Mouse (Mus musculus): ENCODE results near the gene Macf1. TPM values are rescaled to one million over a fixed set of nuclear protein-coding genes. Genes with fewer than 3 reads are reported as not detected.
"Not testable (repeated sequence)": the region's sequence is repeated elsewhere in the genome, so short reads cannot be mapped to it uniquely, and the experiment has no call there.

The Macf1 gene
- polyA plus RNA-seq, 1 experiment from 2014 or later, result 61.5 TPM

GRCm38 (mm10) chr4:123653446-123653845 is 30.7 kb downstream of the Macf1 start:
- not testable (repeated sequence) for ATAC-seq (ENCODE audit: insufficient number of reproducible peaks, insufficient read depth, low FRiP score, low TSS enrichment, low read depth); H3K36me3 ChIP-seq
- 92% methylated on average over 5 of the region's 5 CpGs for WGBS

GRCm38 (mm10) chr4:123652130-123652529 is 32.0 kb downstream of the Macf1 start:
- Histone ChIP-seq H3K27ac (no peak overlapping the region), H3K27me3 (no peaks in the 10 kb centered on the region), H3K9me3 (no peaks in the 10 kb centered on the region), H3K4me2 (no peak overlapping the region), H3K4me1 (replicated peaks) (no peaks in the 10 kb centered on the region), H3K36me3 (0 out of 2 replicates have a peak, but pooled peaks cover 4% of the 10 kb centered on the region), H3K4me3 (replicated peaks) (no peak overlapping the region), H3K9ac (replicated peaks) (no peak overlapping the region)
- no peak for ATAC-seq (ENCODE audit: insufficient number of reproducible peaks, insufficient read depth, low FRiP score, low TSS enrichment, low read depth)
- WGBS, result 87% methylated on average over 3 of the region's 3 CpGs

More at GRCm38 (mm10) chr4:123653446-123653845, 30.7 kb downstream of the Macf1 start:
- H3K4me1 ChIP-seq (replicated peaks); H3K9me3 ChIP-seq; H3K27ac ChIP-seq; H3K27me3 ChIP-seq; H3K4me3 ChIP-seq (replicated peaks); H3K4me2 ChIP-seq; H3K9ac ChIP-seq (replicated peaks): not testable (repeated sequence)

- Histone ChIP-seq H3K4me2 (no peak overlapping the region), H3K36me3 (0 out of 2 replicates have a peak, but pooled peaks cover 8% of the 10 kb centered on the region), H3K9ac (replicated peaks) (no peak overlapping the region), H3K9me3 (no peaks in the 10 kb centered on the region), H3K27ac (no peak overlapping the region), H3K4me1 (replicated peaks) (no peaks in the 10 kb centered on the region), H3K4me3 (replicated peaks) (no peak overlapping the region), H3K27me3 (no peaks in the 10 kb centered on the region)
- no peak for ATAC-seq (ENCODE audit: insufficient number of reproducible peaks, insufficient read depth, low FRiP score, low TSS enrichment, low read depth)
- 83% methylated on average over 6 of the region's 6 CpGs for WGBS
Observed at GRCm38 (mm10) chr4:123649131-123649530, 35.0 kb downstream of the Macf1 start.

GRCm38 (mm10) chr4:123647668-123648067 is 36.5 kb downstream of the Macf1 start:
- no peaks in the 10 kb centered on the region for H3K9me3 ChIP-seq
- no peaks in the 10 kb centered on the region for H3K27me3 ChIP-seq
- H3K4me3 ChIP-seq (replicated peaks), result no peak overlapping the region
- 95% methylated on average over 4 of the region's 4 CpGs for WGBS
- no peak overlapping the region for H3K9ac ChIP-seq (replicated peaks)
- no peak for ATAC-seq (ENCODE audit: insufficient number of reproducible peaks, insufficient read depth, low FRiP score, low TSS enrichment, low read depth)
- H3K4me2 ChIP-seq, result no peak overlapping the region
- H3K36me3 ChIP-seq, result 0 out of 2 replicates have a peak, but pooled peaks cover 8% of the 10 kb centered on the region
- peaks cover 12% of the 10 kb centered on the region for H3K4me1 ChIP-seq (replicated peaks)
- H3K27ac ChIP-seq, result no peak overlapping the region

GRCm38 (mm10) chr4:123647109-123647508 is 37.1 kb downstream of the Macf1 start:
- no peaks in the 10 kb centered on the region for H3K9me3 ChIP-seq

GRCm38 (mm10) chr4:123645246-123645845 is 38.8 kb downstream of the Macf1 start:
- Histone ChIP-seq H3K4me2 (no peak overlapping the region), H3K9me3 (no peaks in the 10 kb centered on the region), H3K4me3 (replicated peaks) (no peak overlapping the region), H3K9ac (replicated peaks) (no peak overlapping the region), H3K27ac (no peak overlapping the region), H3K4me1 (replicated peaks) (peaks cover 13% of the 10 kb centered on the region), H3K27me3 (no peaks in the 10 kb centered on the region), H3K36me3 (0 out of 2 replicates have a peak, but pooled peaks cover 8% of the 10 kb centered on the region)
- 90% methylated on average over 3 of the region's 3 CpGs for WGBS
- ATAC-seq (ENCODE audit: insufficient number of reproducible peaks, insufficient read depth, low FRiP score, low TSS enrichment, low read depth), result no peak

More at GRCm38 (mm10) chr4:123647109-123647508, 37.1 kb downstream of the Macf1 start:
- 83% methylated on average over 2 of the region's 2 CpGs for WGBS
- no peak overlapping the region for H3K4me3 ChIP-seq (replicated peaks)
- H3K4me1 ChIP-seq (replicated peaks), result peaks cover 13% of the 10 kb centered on the region
- no peak overlapping the region for H3K27ac ChIP-seq
- no peak overlapping the region for H3K4me2 ChIP-seq
- 0 out of 2 replicates have a peak, but pooled peaks cover 8% of the 10 kb centered on the region for H3K36me3 ChIP-seq
- H3K9ac ChIP-seq (replicated peaks), result no peak overlapping the region
- H3K27me3 ChIP-seq, result no peaks in the 10 kb centered on the region
- ATAC-seq (ENCODE audit: insufficient number of reproducible peaks, insufficient read depth, low FRiP score, low TSS enrichment, low read depth), result no peak

GRCm38 (mm10) chr4:123643561-123643960 is 40.6 kb downstream of the Macf1 start:
- 92% methylated on average over 6 of the region's 6 CpGs for WGBS
- no peak overlapping the region for H3K27ac ChIP-seq

GRCm38 (mm10) chr4:123642877-123643276 is 41.3 kb downstream of the Macf1 start:
- Histone ChIP-seq H3K9me3 (no peaks in the 10 kb centered on the region), H3K4me2 (no peak overlapping the region), H3K4me3 (replicated peaks) (no peak overlapping the region), H3K27me3 (no peaks in the 10 kb centered on the region), H3K9ac (replicated peaks) (no peak overlapping the region), H3K4me1 (replicated peaks) (peaks cover 13% of the 10 kb centered on the region), H3K36me3 (peaks cover 8% of the 10 kb centered on the region; the same call in 1 of the 2 replicates), H3K27ac (0 out of 2 replicates have a peak overlapping the region, but pooled peaks have one; percentile 35)
- no peak for ATAC-seq (ENCODE audit: insufficient number of reproducible peaks, insufficient read depth, low FRiP score, low TSS enrichment, low read depth)
- 57% methylated on average over 5 of the region's 5 CpGs for WGBS

More at GRCm38 (mm10) chr4:123643561-123643960, 40.6 kb downstream of the Macf1 start:
- Histone ChIP-seq H3K4me1 (replicated peaks) (peaks cover 13% of the 10 kb centered on the region), H3K36me3 (0 out of 2 replicates have a peak, but pooled peaks cover 8% of the 10 kb centered on the region), H3K4me2 (no peak overlapping the region), H3K27me3 (no peaks in the 10 kb centered on the region), H3K9ac (replicated peaks) (no peak overlapping the region), H3K9me3 (no peaks in the 10 kb centered on the region), H3K4me3 (replicated peaks) (no peak overlapping the region)
- no peak for ATAC-seq (ENCODE audit: insufficient number of reproducible peaks, insufficient read depth, low FRiP score, low TSS enrichment, low read depth)

- Histone ChIP-seq H3K36me3 (no peaks in the 10 kb centered on the region; the same call in 1 of the 2 replicates), H3K4me1 (replicated peaks) (0 out of 2 replicates have a peak, but pooled peaks cover 5% of the 10 kb centered on the region), H3K4me2 (no peak overlapping the region), H3K27me3 (no peaks in the 10 kb centered on the region), H3K4me3 (replicated peaks) (no peak overlapping the region), H3K27ac (no peak overlapping the region), H3K9ac (replicated peaks) (no peak overlapping the region), H3K9me3 (no peaks in the 10 kb centered on the region)
- no peak for ATAC-seq (ENCODE audit: insufficient number of reproducible peaks, insufficient read depth, low FRiP score, low TSS enrichment, low read depth)
- WGBS, result 96% methylated on average over 6 of the region's 6 CpGs
Observed at GRCm38 (mm10) chr4:123637136-123637535, 47.0 kb downstream of the Macf1 start.

- WGBS, result 75% methylated on average over 1 of the region's 1 CpGs
- no peaks in the 10 kb centered on the region for H3K9me3 ChIP-seq
- H3K27me3 ChIP-seq, result no peaks in the 10 kb centered on the region
- H3K27ac ChIP-seq, result no peak overlapping the region
- no peak overlapping the region for H3K9ac ChIP-seq (replicated peaks)
- no peak overlapping the region for H3K4me3 ChIP-seq (replicated peaks)
- 0 out of 2 replicates have a peak, but pooled peaks cover 5% of the 10 kb centered on the region for H3K4me1 ChIP-seq (replicated peaks)
- H3K4me2 ChIP-seq, result no peak overlapping the region
- ATAC-seq (ENCODE audit: insufficient number of reproducible peaks, insufficient read depth, low FRiP score, low TSS enrichment, low read depth), result no peak
- H3K36me3 ChIP-seq, result no peaks in the 10 kb centered on the region; the same call in 1 of the 2 replicates
Observed at GRCm38 (mm10) chr4:123635428-123635827, 48.7 kb downstream of the Macf1 start.

- no peak overlapping the region for H3K4me2 ChIP-seq
- no peaks in the 10 kb centered on the region; the same call in 1 of the 2 replicates for H3K36me3 ChIP-seq
- 0 out of 2 replicates have a peak, but pooled peaks cover 5% of the 10 kb centered on the region for H3K4me1 ChIP-seq (replicated peaks)
- ATAC-seq (ENCODE audit: insufficient number of reproducible peaks, insufficient read depth, low FRiP score, low TSS enrichment, low read depth), result no peak
- 81% methylated on average over 3 of the region's 3 CpGs for WGBS
- no peaks in the 10 kb centered on the region for H3K9me3 ChIP-seq
- peak overlapping the region; percentile 37; the same call in 1 of the 2 replicates for H3K27ac ChIP-seq
- no peak overlapping the region for H3K4me3 ChIP-seq (replicated peaks)
- no peaks in the 10 kb centered on the region for H3K27me3 ChIP-seq
- no peak overlapping the region for H3K9ac ChIP-seq (replicated peaks)
Observed at GRCm38 (mm10) chr4:123634436-123634835, 49.7 kb downstream of the Macf1 start.
